Mouse (Mus musculus) megakaryocyte, adult 5-6 weeks (primary cell): Measurements from ENCODE around the gene Tmem231. TPM values are rescaled to one million over a fixed set of nuclear protein-coding genes. Genes with fewer than 3 reads are reported as not detected.

Experiments
- ATAC-seq: 2 replicates; pipeline ENCODE4 v1.8.0; 2016; ENCODE audit warnings: mild to moderate bottlenecking, inconsistent platforms; ENCODE audit not compliant: poor library complexity, severe bottlenecking
- total RNA-seq, 2 experiments: library from RNA; stranded (forward) in 1 of 2; stranded (reverse) in 1 of 2; fragments of 153-499, 151-499 nt in 1 of 2; fragments of 221-1000, 200-1000 nt in 1 of 2; gene quantifications; 2 replicates each; pipeline versions ENCODE4 v1.2.3 to v1.2.4; 2015 to 2017

The Tmem231 gene
- total RNA-seq, 2 experiments from 2014 or later: not detected

DNA sequence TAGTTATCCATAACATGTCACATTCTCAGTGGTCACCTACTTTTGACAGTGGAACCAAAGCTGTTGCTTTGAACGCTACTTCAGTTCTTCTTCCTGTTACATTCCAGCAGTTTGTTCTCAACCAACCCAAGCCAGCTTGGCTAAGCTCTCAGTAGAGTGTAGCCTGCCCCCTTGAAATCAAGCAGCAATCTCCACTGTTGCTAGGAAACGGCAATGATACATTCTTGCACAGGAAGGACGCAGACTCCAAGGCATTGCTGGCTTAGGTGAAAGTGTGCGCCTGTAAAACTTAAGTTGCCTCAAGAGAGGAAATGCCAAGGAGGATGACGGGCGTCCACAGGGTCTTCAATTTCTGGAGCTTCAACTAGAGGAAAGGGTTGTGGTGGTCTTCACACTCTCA lies 67.8 kb downstream of the Tmem231 start:
- ATAC-seq: no peak

DNA sequence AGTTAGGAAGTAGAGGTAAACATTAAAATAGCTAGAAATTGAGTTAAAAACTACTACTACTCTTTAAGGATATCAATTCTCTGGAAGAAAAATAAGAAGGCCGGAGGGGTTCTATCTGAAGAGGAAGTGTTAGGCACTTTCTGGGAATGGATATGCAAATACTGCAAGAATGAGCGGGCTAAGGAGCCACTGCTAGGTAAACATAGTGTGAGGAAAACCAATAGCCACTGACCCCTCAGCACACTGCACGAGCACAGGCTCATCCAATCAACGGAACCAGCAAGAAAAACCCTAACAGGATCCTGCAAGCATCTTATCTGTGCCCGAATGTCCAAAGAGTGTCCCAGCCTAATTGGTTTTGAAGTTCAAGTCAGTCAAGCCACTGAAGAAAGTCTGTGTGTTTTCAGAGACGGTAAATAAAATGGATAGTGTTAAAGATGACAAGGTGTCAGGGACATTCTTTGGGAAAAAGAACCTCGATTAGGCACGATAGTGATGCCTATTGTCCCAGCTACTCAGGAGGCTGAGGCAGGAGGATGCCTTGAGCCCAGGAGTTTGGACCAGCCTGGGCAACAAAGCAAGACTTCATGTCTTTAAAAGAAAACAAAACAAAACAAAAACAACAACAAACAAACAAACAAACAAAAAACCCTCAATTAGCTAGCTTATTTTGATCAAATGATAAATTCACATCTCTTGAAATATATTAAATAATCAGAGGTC lies 68.4 kb downstream of the Tmem231 start:
- ATAC-seq: no peak

DNA sequence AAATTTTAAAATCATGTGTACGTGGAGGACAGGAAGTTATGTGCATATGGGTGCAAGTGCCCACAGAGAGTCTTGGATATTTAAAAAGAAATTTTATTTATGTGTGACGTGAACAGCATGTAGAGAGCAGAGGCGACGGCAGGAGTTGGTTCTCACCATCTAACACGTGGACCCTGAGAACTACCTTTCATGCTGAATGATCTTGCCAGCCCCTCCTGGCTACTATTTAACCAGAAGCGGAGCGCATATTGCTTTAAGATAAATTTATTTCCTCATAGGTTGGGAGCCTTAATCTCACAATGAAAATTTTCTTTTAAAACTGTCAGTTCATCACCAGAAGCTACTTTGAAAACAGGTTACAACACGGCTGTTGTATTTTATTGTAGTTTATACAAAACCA lies 69.0 kb downstream of the Tmem231 start:
- ATAC-seq: no peak

DNA sequence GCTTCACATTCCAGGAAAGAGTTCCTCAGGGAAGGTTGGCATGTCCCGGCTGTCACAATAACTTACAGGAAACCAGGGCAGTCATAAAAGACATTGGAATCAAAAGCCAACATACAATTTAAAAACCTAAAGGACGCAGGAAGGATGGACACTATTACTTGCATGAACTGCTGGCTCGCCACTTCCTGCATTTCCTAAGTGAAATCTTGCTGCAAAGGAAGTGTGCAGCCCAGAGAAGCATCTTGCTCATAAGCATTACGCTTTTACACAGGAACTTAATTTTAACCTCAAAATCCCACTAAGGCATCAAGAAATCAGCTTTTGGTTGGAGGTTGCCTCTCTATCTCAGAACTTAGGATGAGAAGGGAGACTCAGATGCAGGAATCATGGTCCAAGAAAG lies 70.4 kb downstream of the Tmem231 start:
- ATAC-seq: peak; percentile 89

Other genes with a start within 250 kb of the Tmem231 start
- gene Ctrb1, start 242.9 kb downstream of the Tmem231 start, total RNA-seq (2015): not detected in 2 replicates
- gene Ctrb1, start 242.9 kb downstream of the Tmem231 start, total RNA-seq (2017): not detected in 2 replicates
- gene Bcar1, start 190.1 kb downstream of the Tmem231 start, total RNA-seq (2015): 0.21 TPM in 1 of 2 replicates, not detected in the other
- gene Bcar1, start 190.1 kb downstream of the Tmem231 start, total RNA-seq (2017): not detected in 2 replicates
- gene Cfdp1, start 79.6 kb downstream of the Tmem231 start, total RNA-seq (2015): 62.8 and 71.2 TPM in 2 replicates
- 100 TPM in 2 replicates for gene Cfdp1, start 79.6 kb downstream of the Tmem231 start, total RNA-seq (2017)
- 1.6 and 2.9 TPM in 2 replicates for gene Tmem170, start 57.1 kb downstream of the Tmem231 start, total RNA-seq (2015)
- 1.4 and 1.8 TPM in 2 replicates for gene Tmem170, start 57.1 kb downstream of the Tmem231 start, total RNA-seq (2017)
- not detected in 2 replicates for gene Chst5, start 23.4 kb downstream of the Tmem231 start, total RNA-seq (2015)
- not detected in 2 replicates for gene Chst5, start 23.4 kb downstream of the Tmem231 start, total RNA-seq (2017)
- gene Gabarapl2, start 6.8 kb upstream of the Tmem231 start, total RNA-seq (2015): 69.8 and 82.1 TPM in 2 replicates
- gene Gabarapl2, start 6.8 kb upstream of the Tmem231 start, total RNA-seq (2017): 46.0 and 55.7 TPM in 2 replicates
- gene Adat1, start 58.4 kb upstream of the Tmem231 start, total RNA-seq (2015): 0.83 and 1.1 TPM in 2 replicates
- gene Adat1, start 58.4 kb upstream of the Tmem231 start, total RNA-seq (2017): 1.5 and 1.7 TPM in 2 replicates
- 42.1 and 50.9 TPM in 2 replicates for gene Kars, start 77.4 kb upstream of the Tmem231 start, total RNA-seq (2015)
- gene Kars, start 77.4 kb upstream of the Tmem231 start, total RNA-seq (2017): 73.4 and 79.0 TPM in 2 replicates
- 9.4 and 11.9 TPM in 2 replicates for gene Terf2ip, start 77.5 kb upstream of the Tmem231 start, total RNA-seq (2015)
- 11.4 and 13.3 TPM in 2 replicates for gene Terf2ip, start 77.5 kb upstream of the Tmem231 start, total RNA-seq (2017)
- 0.41 and 1.9 TPM in 2 replicates for gene Gm6793, start 81.2 kb upstream of the Tmem231 start, total RNA-seq (2015)
- 0.07 and 0.20 TPM in 2 replicates for gene Gm6793, start 81.2 kb upstream of the Tmem231 start, total RNA-seq (2017)